Mouse (Mus musculus) embryonic facial prominence, embryonic 10.5 days (tissue): ENCODE results near the gene Themis2. TPM values are rescaled to one million over a fixed set of nuclear protein-coding genes. Genes with fewer than 3 reads are reported as not detected.
"Not testable (repeated sequence)": the region's sequence is repeated elsewhere in the genome, so short reads cannot be mapped to it uniquely, and the experiment has no call there.

Experiments
- DNase-seq: peaks from one replicate; pipeline ENCODE4 v3.0.0-alpha.2; 2017; ENCODE audit warnings: low spot score
- H3K27ac ChIP-seq: fragments of 300-500 bp; sonication (generic); replicated peaks from 2 replicates; pipeline ENCODE4 v1.5.1; 2016; ENCODE audit warnings: mild to moderate bottlenecking
- H3K27me3 ChIP-seq: fragments of 300-500 bp; sonication (generic); replicated peaks from 2 replicates; pipeline ENCODE4 v1.6.1; 2016; ENCODE audit warnings: low read depth, mild to moderate bottlenecking; ENCODE audit not compliant: poor library complexity, severe bottlenecking
- H3K36me3 ChIP-seq: fragments of 300-500 bp; sonication (generic); replicated peaks from 2 replicates; pipeline ENCODE4 v1.6.1; 2016; ENCODE audit warnings: mild to moderate bottlenecking, moderate library complexity
- H3K4me1 ChIP-seq: fragments of 300-500 bp; sonication (generic); 2 replicates; pipeline ENCODE4 v1.6.1; 2016
- H3K4me3 ChIP-seq: fragments of 300-500 bp; sonication (generic); 2 replicates; pipeline ENCODE4 v1.5.1; 2016; ENCODE audit warnings: mild to moderate bottlenecking, moderate library complexity
- H3K9me3 ChIP-seq: fragments of 300-500 bp; sonication (generic); 2 replicates; pipeline ENCODE4 v1.6.1; 2016; ENCODE audit warnings: mild to moderate bottlenecking
- WGBS: fragments of 180-500 bp; shearing (Covaris S2); methylation state at CpG from one replicate; pipeline ENCODE4 v1.1.7; 2016; 5-methylcytosine and 5-hydroxymethylcytosine counted together
- polyA plus RNA-seq: library from polyadenylated mRNA; unstranded; fragments of >200 nt; fragmentation: Nextera tagmentation; extraction: Ambion mirVana; gene quantifications from 2 replicates; pipeline ENCODE4 v1.2.1, GENCODE M21; 2016

The Themis2 gene
- polyA plus RNA-seq, 1 experiment from 2014 or later = 0.69 TPM

DNA sequence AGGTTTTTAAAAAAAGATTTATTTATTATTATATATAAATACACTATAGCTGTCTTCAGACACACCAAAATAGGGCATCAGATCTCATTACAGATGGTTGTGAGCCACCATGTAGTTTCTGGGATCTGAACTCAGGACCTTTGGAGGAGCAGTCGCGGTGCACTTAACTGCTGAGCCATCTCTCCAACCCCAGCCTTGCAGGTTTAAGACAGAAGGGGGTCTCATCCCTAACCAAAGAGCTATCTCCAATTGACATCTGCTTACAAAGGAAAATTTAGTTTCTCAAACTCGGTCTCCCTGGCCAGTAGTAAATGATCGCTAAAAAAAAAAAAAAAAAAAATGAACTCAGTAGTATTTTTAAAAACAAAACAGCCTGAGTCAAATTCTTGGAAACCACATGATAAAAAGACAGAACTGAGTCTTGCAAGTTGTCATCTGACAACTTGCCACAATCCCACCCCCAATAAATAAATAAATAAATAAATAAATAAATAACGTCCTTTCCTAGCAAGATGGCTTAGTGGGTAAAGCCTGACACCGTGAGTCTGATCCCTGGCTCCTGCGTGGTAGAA, 10.5 kb upstream of the Themis2 start:
- no peak overlapping the region for H3K27ac ChIP-seq
- no peaks in the 10 kb centered on the region for H3K27me3 ChIP-seq
- DNase-seq = no peak
- WGBS = 91% methylated on average over 7 of the region's 7 CpGs
- no peaks in the 10 kb centered on the region for H3K36me3 ChIP-seq
- H3K9me3 ChIP-seq = peaks cover 10% of the 10 kb centered on the region; the same call in 1 of the 2 replicates
- no peaks in the 10 kb centered on the region for H3K4me1 ChIP-seq
- no peak overlapping the region for H3K4me3 ChIP-seq

- no peak for DNase-seq
- Histone ChIP-seq H3K4me1 (no peaks in the 10 kb centered on the region), H3K27ac (no peak overlapping the region), H3K4me3 (no peak overlapping the region), H3K27me3 (no peaks in the 10 kb centered on the region), H3K9me3 (0 out of 2 replicates have a peak, but pooled peaks cover 4% of the 10 kb centered on the region), H3K36me3 (no peaks in the 10 kb centered on the region)
- 90% methylated on average over 12 of the region's 12 CpGs for WGBS
These were observed 9.5 kb upstream of the Themis2 start for GRCm38 (mm10) chr4:132805599-132806197.

DNA sequence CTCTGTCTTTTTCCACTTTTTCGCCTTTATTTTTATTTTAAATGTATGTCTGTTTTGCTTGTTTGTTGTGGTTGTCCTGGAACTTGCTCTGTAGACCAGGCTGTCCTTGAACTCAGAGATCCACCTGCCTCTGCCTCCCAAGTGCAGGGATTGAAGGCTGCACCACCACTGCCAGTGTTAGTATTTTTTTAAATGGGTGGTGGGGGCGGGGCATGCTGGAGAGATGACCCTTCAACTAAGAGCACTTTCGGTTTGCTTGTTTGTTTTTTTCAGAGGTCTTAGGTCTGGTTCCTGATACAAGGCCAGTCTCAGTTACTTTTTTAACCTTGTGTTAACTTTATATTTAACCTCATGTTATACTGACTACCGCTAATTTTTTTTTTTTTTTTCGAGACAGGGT, 9.0 kb upstream of the Themis2 start:
- H3K9me3 ChIP-seq = no peaks in the 10 kb centered on the region
- no peak for DNase-seq
- 87% methylated on average over 5 of the region's 5 CpGs for WGBS
- H3K4me3 ChIP-seq = no peak overlapping the region
- no peaks in the 10 kb centered on the region for H3K27me3 ChIP-seq
- H3K4me1 ChIP-seq = no peaks in the 10 kb centered on the region
- H3K36me3 ChIP-seq = no peaks in the 10 kb centered on the region
- no peak overlapping the region for H3K27ac ChIP-seq

GRCm38 (mm10) chr4:132804331-132804730, 8.1 kb upstream of the Themis2 start:
- no peak overlapping the region for H3K4me3 ChIP-seq
- no peak for DNase-seq
- no peaks in the 10 kb centered on the region for H3K4me1 ChIP-seq
- no peaks in the 10 kb centered on the region for H3K27me3 ChIP-seq
- no peak overlapping the region for H3K27ac ChIP-seq
- H3K36me3 ChIP-seq = no peaks in the 10 kb centered on the region
- H3K9me3 ChIP-seq = no peaks in the 10 kb centered on the region
- WGBS = 94% methylated on average over 6 of the region's 6 CpGs

DNA sequence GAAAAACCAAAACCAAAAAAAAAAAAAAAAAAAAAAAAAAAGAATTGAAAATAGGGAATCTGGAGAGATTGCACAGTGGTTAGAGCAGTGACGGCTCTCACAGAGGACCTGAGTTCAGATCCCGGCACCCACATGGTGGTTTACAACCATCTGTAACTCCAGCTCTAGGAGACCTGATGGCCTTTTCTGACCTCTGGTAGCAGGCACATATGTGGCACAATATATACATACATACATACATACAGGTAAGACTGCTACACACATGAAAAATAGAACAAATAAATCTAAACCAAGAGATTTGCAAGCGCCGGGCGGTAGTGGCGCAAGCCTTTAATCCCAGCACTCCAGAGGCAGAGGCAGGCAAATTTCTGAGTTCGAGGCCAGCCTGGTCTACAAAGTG, 7.7 kb upstream of the Themis2 start:
- no peaks in the 10 kb centered on the region for H3K9me3 ChIP-seq
- DNase-seq = no peak
- no peak overlapping the region for H3K27ac ChIP-seq
- H3K4me3 ChIP-seq = no peak overlapping the region
- WGBS = 95% methylated on average over 7 of the region's 7 CpGs
- H3K4me1 ChIP-seq = no peaks in the 10 kb centered on the region
- no peaks in the 10 kb centered on the region for H3K27me3 ChIP-seq
- H3K36me3 ChIP-seq = no peaks in the 10 kb centered on the region

GRCm38 (mm10) chr4:132803212-132803611, 7.0 kb upstream of the Themis2 start:
- H3K27ac ChIP-seq = no peak overlapping the region
- no peak overlapping the region for H3K4me3 ChIP-seq
- 93% methylated on average over 5 of the region's 5 CpGs for WGBS
- no peaks in the 10 kb centered on the region for H3K36me3 ChIP-seq
- H3K9me3 ChIP-seq = no peaks in the 10 kb centered on the region
- no peaks in the 10 kb centered on the region for H3K4me1 ChIP-seq
- DNase-seq = no peak
- H3K27me3 ChIP-seq = no peaks in the 10 kb centered on the region

DNA sequence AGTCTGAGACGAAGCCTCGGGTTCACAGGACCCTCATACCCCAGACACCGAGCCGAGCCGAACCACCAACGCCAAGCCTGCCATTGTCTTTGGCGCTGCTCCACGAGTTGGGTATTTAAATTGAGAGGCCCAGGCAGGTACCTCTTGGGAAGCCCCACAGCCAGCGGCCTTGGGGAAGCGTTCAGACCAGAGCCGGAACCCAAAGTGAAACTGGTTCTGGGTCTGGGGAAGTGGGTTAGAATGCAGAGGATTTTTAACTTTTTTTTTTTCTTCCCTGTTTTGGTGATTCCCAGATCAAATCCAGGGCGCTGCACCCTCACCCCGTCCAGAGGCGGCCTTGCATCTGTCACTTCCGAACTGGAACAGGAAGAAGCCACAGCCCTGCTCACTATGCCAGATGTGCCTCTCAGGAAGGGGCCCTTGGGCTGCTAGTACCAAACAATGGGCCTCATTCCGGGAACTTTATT, 6.0 kb upstream of the Themis2 start:
- no peaks in the 10 kb centered on the region for H3K4me1 ChIP-seq
- no peaks in the 10 kb centered on the region for H3K9me3 ChIP-seq
- no peak overlapping the region for H3K27ac ChIP-seq
- H3K4me3 ChIP-seq = no peak overlapping the region
- H3K36me3 ChIP-seq = no peaks in the 10 kb centered on the region
- 66% methylated on average over 16 of the region's 16 CpGs for WGBS
- H3K27me3 ChIP-seq = peaks cover 6% of the 10 kb centered on the region
- no peak for DNase-seq

DNA sequence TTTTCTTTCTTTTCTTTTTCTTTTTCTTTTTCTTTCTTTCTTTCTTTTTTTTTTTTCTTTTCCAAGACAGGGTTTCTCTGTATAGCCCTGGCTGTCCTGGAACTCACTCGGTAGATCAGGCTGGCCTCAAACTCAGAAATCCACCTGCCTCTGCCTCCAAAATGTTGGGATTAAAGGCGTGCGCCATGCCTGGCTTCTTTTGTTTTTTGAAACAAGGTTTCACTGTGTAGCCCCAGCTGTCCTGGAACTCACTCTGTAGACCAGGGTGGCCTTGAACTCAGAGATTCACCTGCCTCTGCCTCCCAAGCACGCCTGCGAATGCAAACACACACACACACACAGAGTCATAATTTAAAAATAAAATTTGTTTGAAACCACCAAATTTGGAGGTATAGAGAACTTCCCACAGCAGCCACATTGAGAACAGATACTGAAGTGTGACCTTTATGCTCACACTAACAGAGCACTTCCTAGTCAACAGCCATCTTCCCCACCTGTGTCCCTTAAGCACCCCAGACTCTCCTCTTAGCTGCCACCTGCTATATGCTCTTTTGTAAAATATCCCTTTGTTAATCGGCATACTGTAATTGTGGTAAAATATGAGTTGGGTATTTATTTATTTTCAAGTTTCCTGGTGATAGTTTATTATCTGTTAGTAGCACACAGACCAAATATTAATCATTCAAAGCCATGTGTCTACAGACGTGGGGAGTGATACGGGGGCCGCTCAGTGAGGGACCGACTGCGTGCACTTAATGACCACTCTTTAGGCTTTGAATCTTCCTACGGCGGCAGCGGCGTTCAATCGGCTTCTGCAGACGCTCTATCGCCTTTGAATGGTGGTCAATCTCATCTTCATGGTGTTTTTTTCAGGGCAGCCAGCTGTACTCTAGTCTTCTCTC, 5.2 kb upstream of the Themis2 start:
- Histone ChIP-seq H3K4me3 (no peak overlapping the region), H3K9me3 (no peaks in the 10 kb centered on the region), H3K4me1 (no peaks in the 10 kb centered on the region; the same call in 1 of the 2 replicates), H3K27ac (no peak overlapping the region), H3K36me3 (no peaks in the 10 kb centered on the region), H3K27me3 (peaks cover 14% of the 10 kb centered on the region)
- DNase-seq = no peak
- WGBS = 88% methylated on average over 18 of the region's 18 CpGs

GRCm38 (mm10) chr4:132799845-132800244, 3.7 kb upstream of the Themis2 start:
- no peaks in the 10 kb centered on the region for H3K9me3 ChIP-seq
- no peak overlapping the region for H3K27ac ChIP-seq
- H3K4me1 ChIP-seq = peaks cover 11% of the 10 kb centered on the region
- no peak overlapping the region for H3K4me3 ChIP-seq
- DNase-seq = no peak
- H3K36me3 ChIP-seq = no peaks in the 10 kb centered on the region
- H3K27me3 ChIP-seq = peaks cover 30% of the 10 kb centered on the region
- WGBS = 92% methylated on average over 4 of the region's 4 CpGs

- Histone ChIP-seq H3K27me3 (peaks cover 42% of the 10 kb centered on the region), H3K4me1 (peaks cover 14% of the 10 kb centered on the region)
- not testable (repeated sequence) for H3K36me3 ChIP-seq, H3K9me3 ChIP-seq, DNase-seq, H3K27ac ChIP-seq, H3K4me3 ChIP-seq
- WGBS = 81% methylated on average over 3 of the region's 3 CpGs
These were observed 2.5 kb upstream of the Themis2 start for GRCm38 (mm10) chr4:132798666-132799065.

DNA sequence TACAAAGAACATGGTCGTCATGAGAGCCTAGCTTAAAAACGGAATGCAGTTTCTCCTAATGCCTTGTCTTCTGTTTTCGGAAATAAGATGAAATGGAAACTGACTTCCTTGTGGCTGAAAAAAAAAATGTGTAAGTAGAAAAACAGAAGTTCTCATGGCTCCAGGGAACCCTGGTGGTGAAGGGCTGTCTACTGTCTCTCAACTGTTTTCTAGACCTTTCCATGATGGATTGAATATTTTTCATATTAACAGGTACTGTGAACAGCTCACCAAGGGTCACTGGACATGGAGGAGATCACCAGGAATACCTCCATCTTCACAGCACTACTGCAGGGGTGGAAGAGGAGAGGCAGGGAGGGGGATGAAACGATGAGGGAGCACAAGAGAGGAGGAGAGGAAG, 1.8 kb upstream of the Themis2 start:
- Histone ChIP-seq H3K4me1 (peaks cover 14% of the 10 kb centered on the region), H3K9me3 (no peaks in the 10 kb centered on the region), H3K27me3 (peaks cover 42% of the 10 kb centered on the region), H3K27ac (no peak overlapping the region), H3K4me3 (no peak overlapping the region), H3K36me3 (no peaks in the 10 kb centered on the region)
- DNase-seq = no peak
- WGBS = 75% methylated on average over 4 of the region's 4 CpGs

- no peak overlapping the region for H3K4me3 ChIP-seq
- H3K36me3 ChIP-seq = no peaks in the 10 kb centered on the region
- 89% methylated on average over 1 of the region's 1 CpGs for WGBS
- H3K4me1 ChIP-seq = peaks cover 14% of the 10 kb centered on the region
- peaks cover 42% of the 10 kb centered on the region for H3K27me3 ChIP-seq
- no peak for DNase-seq
- H3K27ac ChIP-seq = no peak overlapping the region
- H3K9me3 ChIP-seq = no peaks in the 10 kb centered on the region
These were observed 1.3 kb upstream of the Themis2 start for GRCm38 (mm10) chr4:132797461-132797860.
